Mouse (Mus musculus) liver, adult 2 months (tissue): ENCODE data around the gene Syt2.

Experiments
- CTCF ChIP-seq: fragments of 200-500 bp; IDR thresholded peaks from 2 replicates; pipeline ENCODE4 v1.5.1; 2011; ENCODE audit warnings: low read depth, low read length, control low read depth
- POLR2A ChIP-seq: fragments of 200-500 bp; IDR thresholded peaks from 2 replicates; pipeline ENCODE4 v1.6.1; 2011; ENCODE audit warnings: low read length, control low read depth; ENCODE audit not compliant: insufficient read depth; ENCODE audit errors: extremely low read depth

GRCm38 (mm10) chr1:134597339-134598054 lies 49.0 kb upstream of the Syt2 start:
- no peak for TF ChIP-seq CTCF
- no peak for TF ChIP-seq POLR2A
